Mouse (Mus musculus): ENCODE measurements around the gene Sptlc3.

Sptlc3 gene

DNA sequence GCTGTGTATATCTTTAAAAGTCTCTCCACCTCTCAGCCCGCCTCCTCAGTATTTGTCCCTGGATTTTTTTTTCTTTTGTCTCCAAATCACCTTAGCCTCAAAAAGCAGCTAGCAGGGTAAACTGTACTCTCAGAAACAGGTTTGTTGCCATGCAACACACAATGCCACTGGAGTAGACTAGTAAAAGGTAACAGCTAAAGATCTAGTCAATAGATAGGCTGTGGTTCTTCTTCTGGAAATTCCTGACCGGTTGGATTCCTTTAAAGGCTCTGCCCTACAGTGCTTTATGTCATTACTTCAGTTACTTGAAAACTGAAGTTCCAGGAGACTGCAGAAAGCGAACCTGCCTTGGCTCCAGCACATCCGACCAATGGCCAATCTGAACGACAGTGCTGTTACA, at the start of gene Sptlc3:
TSS of gene Sptlc3 (plus strand) at position 78 of the 400 bp plus-strand sequence.
- no peak for DNase-seq (ENCODE audit: low read depth, low spot score)

- DNase-seq (ENCODE audit: low read depth, low spot score): peak; percentile 34
These were observed 26.0 kb upstream of the Sptlc3 start for GRCm38 (mm10) chr2:139467726-139468125.

DNA sequence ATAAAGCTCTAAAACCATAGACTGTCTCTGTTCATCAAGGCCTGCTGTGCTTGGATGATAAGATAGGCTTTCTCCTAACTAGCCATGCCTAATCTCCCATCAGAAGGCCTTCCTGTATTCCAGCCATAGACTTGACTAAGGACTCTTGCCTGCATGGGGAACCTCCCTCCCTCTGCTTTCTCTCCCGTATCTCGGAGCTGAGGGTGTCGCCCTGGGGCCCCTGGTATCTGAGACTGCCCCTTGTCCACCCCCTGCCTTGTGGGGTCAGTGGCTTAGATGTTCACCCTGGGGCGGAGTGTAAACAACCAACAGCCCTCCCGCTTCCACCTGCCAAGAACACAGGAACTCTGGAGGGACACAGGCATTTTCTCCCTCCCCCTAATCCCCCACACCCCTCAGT, 5.0 kb upstream of the Sptlc3 start:
- no peak for DNase-seq (ENCODE audit: low read depth, low spot score)

GRCm38 (mm10) chr2:139494629-139495028, 916 bp downstream of the Sptlc3 start:
- peak; percentile 12 for DNase-seq (ENCODE audit: low read depth, low spot score)

- DNase-seq (ENCODE audit: low read depth, low spot score): no peak
These were observed 68.3 kb downstream of the Sptlc3 start for GRCm38 (mm10) chr2:139561966-139562505.

- DNase-seq (ENCODE audit: low read depth, low spot score): no peak
These were observed 85.6 kb downstream of the Sptlc3 start for GRCm38 (mm10) chr2:139579280-139579679.

DNA sequence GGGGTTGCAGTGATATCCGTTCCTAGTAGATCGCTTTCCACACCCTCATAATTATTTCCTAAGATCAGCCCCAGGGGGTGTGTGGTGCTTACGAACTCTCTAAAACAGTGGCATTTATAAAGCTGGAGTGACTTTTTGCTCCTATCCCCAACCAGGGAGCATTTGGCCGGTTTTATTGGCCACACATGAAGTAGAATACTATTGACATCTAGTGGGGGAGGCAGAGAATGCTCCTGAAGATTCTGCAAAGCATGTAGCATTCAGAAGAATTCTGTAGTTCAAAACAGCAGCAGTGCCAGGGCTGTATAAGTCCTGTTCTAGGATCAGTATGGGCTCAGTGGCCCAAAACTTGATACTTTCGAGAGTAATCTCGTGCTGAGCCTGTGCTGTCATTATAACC, 89.1 kb downstream of the Sptlc3 start:
- DNase-seq (ENCODE audit: low read depth, low spot score): no peak

GRCm38 (mm10) chr2:139587660-139588200, 94.0 kb downstream of the Sptlc3 start:
- no peak for DNase-seq (ENCODE audit: low read depth, low spot score)

DNA sequence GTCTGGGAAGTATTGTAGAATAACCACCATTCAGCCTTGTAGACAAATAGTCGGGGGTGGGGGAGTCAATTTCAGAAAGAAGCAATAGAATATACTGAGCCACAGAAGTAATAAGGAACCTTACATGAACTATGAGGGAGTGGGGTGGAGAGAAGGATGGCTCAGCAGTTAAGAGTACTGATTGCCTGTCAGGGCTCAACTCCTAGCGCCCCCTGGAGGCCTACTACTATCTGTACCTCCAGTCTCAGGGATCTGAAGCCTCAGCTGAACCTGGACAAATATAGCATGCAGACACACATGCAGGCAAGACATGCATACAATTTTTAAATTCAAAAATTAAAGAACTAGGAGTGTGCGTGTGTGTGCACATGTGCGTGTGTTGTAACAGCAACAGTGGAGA, 96.2 kb downstream of the Sptlc3 start:
- no peak for DNase-seq (ENCODE audit: low read depth, low spot score)

GRCm38 (mm10) chr2:139590888-139591698, 97.4 kb downstream of the Sptlc3 start:
- DNase-seq (ENCODE audit: low read depth, low spot score): peak; percentile 73

DNA sequence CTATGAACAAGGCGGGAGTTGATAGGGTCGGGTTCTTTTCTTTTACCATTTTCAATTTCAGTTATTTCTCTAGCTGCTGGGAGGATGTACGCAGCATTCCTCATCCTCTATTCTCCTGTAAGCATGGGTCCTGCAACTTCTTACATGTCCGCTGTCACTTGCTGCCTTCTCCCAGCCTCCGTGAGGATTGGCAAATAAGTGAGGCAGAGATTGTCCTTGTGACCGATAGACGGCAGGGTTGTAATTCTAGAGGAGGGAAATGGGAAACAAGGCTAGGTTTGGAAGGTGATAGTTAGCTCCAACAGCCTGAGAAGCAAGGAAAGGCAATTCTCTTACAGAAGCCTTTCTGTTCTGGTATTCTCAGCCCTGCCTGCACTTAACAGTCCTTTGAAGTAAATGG, 98.4 kb downstream of the Sptlc3 start:
- DNase-seq (ENCODE audit: low read depth, low spot score): no peak

GRCm38 (mm10) chr2:139597229-139597628, 103.5 kb downstream of the Sptlc3 start:
- DNase-seq (ENCODE audit: low read depth, low spot score): no peak

GRCm38 (mm10) chr2:139601543-139602194, 108.0 kb downstream of the Sptlc3 start:
- DNase-seq (ENCODE audit: low read depth, low spot score): no peak

GRCm38 (mm10) chr2:139608167-139608566, 114.5 kb downstream of the Sptlc3 start:
- DNase-seq (ENCODE audit: low read depth, low spot score): no peak

GRCm38 (mm10) chr2:139608810-139609209, 115.1 kb downstream of the Sptlc3 start:
- peak; percentile 85 for DNase-seq (ENCODE audit: low read depth, low spot score)

- DNase-seq (ENCODE audit: low read depth, low spot score): no peak
These were observed 115.5 kb downstream of the Sptlc3 start for GRCm38 (mm10) chr2:139609231-139609630.

- no peak for DNase-seq (ENCODE audit: low read depth, low spot score)
These were observed 116.1 kb downstream of the Sptlc3 start for GRCm38 (mm10) chr2:139609662-139610291.

DNA sequence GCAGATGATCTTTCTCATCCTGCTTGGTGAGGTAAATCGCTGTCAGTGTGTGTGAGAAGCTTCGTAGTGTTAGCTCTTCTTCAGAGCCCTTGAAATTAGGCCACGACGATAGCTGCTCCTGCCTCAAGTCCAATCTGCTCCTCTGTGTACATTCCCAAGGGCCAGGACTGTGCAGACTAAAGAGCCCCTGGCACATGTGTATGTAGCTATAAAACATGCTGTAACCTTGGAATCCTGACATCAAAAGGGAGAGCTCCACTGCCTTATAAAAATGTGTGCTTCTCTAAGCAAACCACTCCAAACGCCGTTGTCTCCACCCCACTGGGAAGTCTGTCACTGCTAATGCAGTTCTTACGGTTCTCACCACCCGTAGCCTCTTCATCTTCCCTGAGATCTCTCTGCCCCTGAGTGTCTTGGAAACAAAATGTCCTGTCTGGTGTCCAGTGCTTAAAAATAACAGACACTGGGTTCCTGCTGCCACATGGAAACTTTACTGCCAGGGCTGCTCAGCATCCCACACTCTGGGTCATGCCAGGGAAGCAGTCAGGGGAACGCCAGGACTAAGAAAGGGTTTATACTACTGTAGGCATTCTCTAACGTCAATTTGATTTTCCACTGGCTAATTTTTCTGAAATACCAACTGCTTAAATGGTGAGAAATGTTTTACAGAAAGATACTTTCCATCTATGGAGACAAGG, 118.8 kb downstream of the Sptlc3 start:
- DNase-seq (ENCODE audit: low read depth, low spot score): no peak

GRCm38 (mm10) chr2:139626496-139626895, 132.8 kb downstream of the Sptlc3 start:
- DNase-seq (ENCODE audit: low read depth, low spot score): no peak

GRCm38 (mm10) chr2:139628731-139629130, 135.0 kb downstream of the Sptlc3 start:
- no peak for DNase-seq (ENCODE audit: low read depth, low spot score)

- no peak for DNase-seq (ENCODE audit: low read depth, low spot score)
These were observed 135.9 kb downstream of the Sptlc3 start for GRCm38 (mm10) chr2:139629653-139630052.
